In genomic region chr5:32371239-32371638, GRCm38 (mm10) we compare ENCODE assay signal across 19 mouse cellular contexts.
DNase-seq lines count a peak whose midpoint lies in the region.
"Had no signal": no experiment of that assay in that cellular context is flagged by ENCODE, and none has a peak within 500 bp of the region (broad histone marks: within the 10 kb centered on the region; RNA-seq: fewer than 3 reads in every experiment).

No protein-coding gene starts in this region.

- intact Hi-C loops in gastrocnemius, postnatal 36 days (cut with DNase I) = no loop called here

- DNase-seq in frontal cortex, postnatal 36 days (ENCODE audit: low spot score in 2 of 2) = peak; percentile 20 to 44
- DNase-seq in frontal cortex, postnatal 10 days (ENCODE audit: low spot score in 2 of 2) = no peak
- DNase-seq in layer of hippocampus, adult 9-11 months = peak; percentile 45
- no peak for DNase-seq in layer of hippocampus, adult 9-10 months (ENCODE audit: low spot score)
- DNase-seq in right cerebral cortex, adult 18-20 months = peak; percentile 34
- no peak for DNase-seq in right cerebral cortex, postnatal 14 days
- DNase-seq in telencephalon, adult 2 months (ENCODE audit: low read depth, low spot score) = peak; percentile 49
- DNase-seq in gastrocnemius, postnatal 36 days = no peak
- DNase-seq: adrenal gland, adult 2 months; adrenal gland, postnatal 14 days; cerebellum, adult 11-12 months; cerebellum, adult 8-10 months; cerebellum, postnatal 10 days; cerebellum, postnatal 36 days; embryo, embryonic 11 days; gastrocnemius, postnatal 25 days; heart, adult 2 months; heart, postnatal 14 days; heart, postnatal 4 days had no signal

Comparison
In these comparisons a context has a peak if more than half of its experiments do, and no peak if none do; other contexts are left out.
1. DNase-seq: peak in frontal cortex, postnatal 36 days (2 of 2), layer of hippocampus, adult 9-11 months (single experiment), right cerebral cortex, adult 18-20 months (single experiment) and telencephalon, adult 2 months (single experiment); none in frontal cortex, postnatal 10 days (0 of 2), layer of hippocampus, adult 9-10 months (single experiment), right cerebral cortex, postnatal 14 days (single experiment) and gastrocnemius, postnatal 36 days (0 of 2).